Mouse (Mus musculus) midbrain, embryonic 10.5 days (tissue): Measurements from ENCODE around the gene Nemf. TPM values are rescaled to one million over a fixed set of nuclear protein-coding genes. Genes with fewer than 3 reads are reported as not detected.
"Not testable (repeated sequence)": the region's sequence is repeated elsewhere in the genome, so short reads cannot be mapped to it uniquely, and the experiment has no call there.

Experiments used
- DNase-seq: peaks from one replicate; pipeline ENCODE4 v3.0.0-alpha.2; 2017; ENCODE audit warnings: low spot score
- H3K27ac ChIP-seq: fragments of 300-500 bp; sonication (generic); replicated peaks from 2 replicates; pipeline ENCODE4 v1.5.1; 2016; ENCODE audit warnings: mild to moderate bottlenecking
- H3K27me3 ChIP-seq: fragments of 300-500 bp; sonication (generic); 2 replicates; pipeline ENCODE4 v1.6.1; 2016; ENCODE audit warnings: low read depth, mild to moderate bottlenecking; ENCODE audit not compliant: poor library complexity, severe bottlenecking
- H3K36me3 ChIP-seq: fragments of 300-500 bp; sonication (generic); 2 replicates; pipeline ENCODE4 v1.6.1; 2016; ENCODE audit warnings: mild to moderate bottlenecking, moderate library complexity
- H3K4me1 ChIP-seq: fragments of 300-500 bp; sonication (generic); 2 replicates; pipeline ENCODE4 v1.6.1; 2016
- H3K4me3 ChIP-seq: fragments of 300-500 bp; sonication (generic); 2 replicates; pipeline ENCODE4 v1.5.1; 2016; ENCODE audit warnings: mild to moderate bottlenecking, moderate library complexity
- H3K9me3 ChIP-seq: fragments of 300-500 bp; sonication (generic); replicated peaks from 2 replicates; pipeline ENCODE4 v1.6.1; 2016; ENCODE audit warnings: mild to moderate bottlenecking
- WGBS: fragments of 180-500 bp; shearing (Covaris S2); methylation state at CpG from one replicate; pipeline ENCODE4 v1.1.7; 2016; 5-methylcytosine and 5-hydroxymethylcytosine counted together
- polyA plus RNA-seq: library from polyadenylated mRNA; unstranded; fragments of >200 nt; fragmentation: Nextera tagmentation; extraction: Ambion mirVana; gene quantifications from 2 replicates; pipeline ENCODE4 v1.2.1, GENCODE M21; 2016

The Nemf gene
- polyA plus RNA-seq, 1 experiment from 2014 or later: 97.2 TPM

DNA sequence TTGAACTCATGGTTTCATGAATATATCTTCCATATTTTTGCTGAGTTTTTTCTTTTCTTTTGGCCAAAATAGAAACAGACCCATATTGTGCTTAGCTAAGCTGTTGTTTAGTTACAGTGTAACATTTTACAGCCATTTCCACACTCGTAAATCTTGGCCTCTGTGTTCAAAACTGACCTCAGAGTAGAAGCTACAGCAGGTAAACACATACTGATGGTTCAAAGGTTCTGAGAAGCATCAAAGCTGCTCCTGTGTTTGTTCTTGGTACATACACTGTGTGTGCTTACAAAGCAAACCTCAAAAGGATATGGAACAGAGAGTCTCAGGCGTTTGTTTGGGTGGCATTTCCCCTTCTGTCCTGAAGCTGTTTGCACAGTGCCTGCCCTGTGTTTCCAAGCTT, 10.6 kb upstream of the Nemf start:
- no peak for DNase-seq
- no peak overlapping the region for H3K4me3 ChIP-seq
- H3K4me1 ChIP-seq: peaks cover 20% of the 10 kb centered on the region
- WGBS: 83% methylated on average over 2 of the region's 2 CpGs
- no peak overlapping the region for H3K27ac ChIP-seq
- no peaks in the 10 kb centered on the region for H3K36me3 ChIP-seq
- H3K9me3 ChIP-seq: no peaks in the 10 kb centered on the region
- H3K27me3 ChIP-seq: no peaks in the 10 kb centered on the region

DNA sequence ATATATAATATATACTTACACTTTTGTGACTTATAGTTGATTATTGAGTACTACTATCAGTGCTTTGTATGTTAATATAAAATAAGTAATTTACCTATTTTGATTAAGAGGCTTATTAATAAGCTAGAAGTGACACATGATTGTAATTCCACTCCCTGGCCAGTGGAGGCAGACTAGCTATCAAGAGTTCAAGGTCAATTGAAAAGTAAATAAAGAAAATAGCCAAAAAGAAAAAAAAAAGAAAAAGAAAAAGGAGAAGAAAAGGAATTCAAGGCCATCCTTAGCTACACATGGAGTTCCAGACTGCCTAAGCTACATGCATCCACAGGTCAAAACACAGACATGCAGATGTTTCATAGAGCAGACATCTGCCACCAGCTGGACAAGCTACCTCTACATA, 9.5 kb upstream of the Nemf start:
- Histone ChIP-seq H3K4me3 (no peak overlapping the region), H3K9me3 (no peaks in the 10 kb centered on the region), H3K27ac (no peak overlapping the region), H3K27me3 (no peaks in the 10 kb centered on the region), H3K4me1 (peaks cover 29% of the 10 kb centered on the region), H3K36me3 (no peaks in the 10 kb centered on the region)
- no peak for DNase-seq

DNA sequence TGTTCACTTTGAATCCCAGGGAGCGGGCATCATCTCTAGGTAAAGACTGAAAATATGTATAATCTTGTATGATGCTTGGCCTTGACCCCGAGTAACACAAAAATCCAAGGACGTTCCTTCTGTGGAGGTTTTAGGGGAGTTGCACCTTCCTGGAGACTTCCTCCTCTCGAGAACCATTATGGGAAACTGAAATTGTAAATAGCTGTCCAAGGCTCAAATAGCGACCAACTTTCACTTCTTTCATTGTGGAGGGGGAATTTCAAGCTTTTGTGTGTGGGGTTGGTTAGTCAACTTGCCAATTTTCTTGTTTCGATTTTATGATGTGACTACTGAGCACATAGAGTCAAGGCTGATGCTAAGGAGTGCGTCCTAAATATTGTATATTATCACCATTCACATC, 8.8 kb upstream of the Nemf start:
- H3K9me3 ChIP-seq: no peaks in the 10 kb centered on the region
- peaks cover 24% of the 10 kb centered on the region for H3K4me1 ChIP-seq
- no peaks in the 10 kb centered on the region for H3K36me3 ChIP-seq
- no peak for DNase-seq
- WGBS: 78% methylated on average over 7 of the region's 7 CpGs
- no peak overlapping the region for H3K27ac ChIP-seq
- no peaks in the 10 kb centered on the region for H3K27me3 ChIP-seq
- no peak overlapping the region for H3K4me3 ChIP-seq

DNA sequence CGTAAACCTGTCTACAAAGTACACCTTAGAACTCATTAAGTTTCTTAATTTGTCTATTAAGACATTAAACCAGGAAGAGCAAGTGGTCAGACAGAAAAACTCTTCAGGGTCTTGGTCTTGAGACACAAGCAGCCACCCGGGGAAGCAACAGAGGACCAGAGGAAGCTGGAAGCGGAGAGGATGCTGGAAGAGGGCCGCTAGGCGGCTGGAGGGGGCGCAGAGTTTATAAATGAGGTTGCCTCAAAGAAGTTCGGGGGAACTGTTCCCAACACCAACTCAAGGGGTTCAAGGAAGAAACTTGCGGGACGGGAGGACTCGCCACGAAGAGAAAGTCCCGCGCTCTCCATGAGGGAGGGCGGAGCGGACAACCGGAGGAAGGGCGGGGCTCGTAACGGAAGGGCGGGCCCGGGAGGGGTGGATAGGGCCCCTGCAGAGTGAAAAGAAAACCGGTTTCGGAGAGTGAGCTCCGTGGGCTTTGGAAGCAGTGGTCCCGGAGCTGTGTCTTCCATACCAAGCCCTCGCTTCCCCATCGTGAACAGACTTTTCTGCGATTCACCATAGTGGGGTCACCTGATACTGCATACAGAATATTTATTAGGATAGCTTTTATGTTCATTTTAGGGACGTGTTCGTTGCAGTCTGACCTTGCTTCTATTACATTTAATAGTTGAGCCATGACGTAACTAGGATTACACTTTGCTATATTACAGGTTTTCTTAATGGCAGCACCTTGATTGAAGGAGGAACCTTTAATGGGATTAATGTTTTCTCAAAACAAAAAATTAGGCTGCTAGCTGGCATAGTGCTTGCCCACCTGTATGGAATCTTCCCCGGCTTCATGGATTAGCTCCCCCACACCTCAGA, 7.2 kb upstream of the Nemf start:
- Histone ChIP-seq H3K36me3 (no peaks in the 10 kb centered on the region), H3K4me3 (peak overlapping the region; percentile 68), H3K27me3 (no peaks in the 10 kb centered on the region), H3K4me1 (peaks cover 23% of the 10 kb centered on the region), H3K27ac (peak overlapping the region; percentile 89), H3K9me3 (no peaks in the 10 kb centered on the region)
- WGBS: 5% methylated on average over 32 of the region's 32 CpGs
- DNase-seq: peak; percentile 70

DNA sequence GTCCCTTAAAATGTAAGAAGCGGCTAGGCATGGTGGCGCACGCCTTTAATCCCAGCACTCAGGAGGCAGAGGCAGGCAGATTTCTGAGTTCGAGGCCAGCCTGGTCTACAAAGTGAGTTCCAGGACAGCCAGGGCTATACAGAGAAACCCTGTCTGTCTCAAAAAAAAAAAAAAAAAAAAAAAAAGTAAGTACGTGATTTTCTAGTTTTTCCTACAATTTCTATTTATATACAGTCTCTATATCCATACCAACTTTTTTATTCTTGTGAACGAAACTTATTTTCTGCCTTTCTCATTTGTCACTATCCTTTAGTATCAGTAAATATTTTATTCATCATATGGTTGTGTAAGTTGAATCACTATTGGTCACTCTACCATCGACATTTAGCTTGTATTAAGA, 6.1 kb upstream of the Nemf start:
- H3K4me3 ChIP-seq, H3K27me3 ChIP-seq, H3K9me3 ChIP-seq, H3K27ac ChIP-seq, DNase-seq, H3K36me3 ChIP-seq: not testable (repeated sequence)
- 93% methylated on average over 7 of the region's 7 CpGs for WGBS
- H3K4me1 ChIP-seq: peaks cover 23% of the 10 kb centered on the region

DNA sequence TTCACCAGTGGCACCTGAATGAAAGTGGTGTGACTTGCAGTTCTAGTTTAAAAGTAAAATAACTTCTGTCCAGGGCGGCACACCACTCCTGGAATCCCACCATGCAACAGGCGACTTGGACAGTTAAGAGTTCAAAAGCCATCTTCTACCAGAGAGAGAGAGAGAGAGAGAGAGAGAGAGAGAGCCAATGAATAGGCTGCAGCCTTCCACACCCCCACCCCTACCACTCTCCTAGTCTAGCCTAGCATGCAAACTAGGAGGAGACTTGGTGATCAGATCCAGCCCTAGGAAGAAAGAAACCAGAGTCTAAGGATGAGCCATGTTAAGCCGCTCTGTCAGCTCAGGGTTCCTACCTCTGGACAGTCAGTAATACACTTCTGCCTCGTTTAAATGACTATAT, 5.4 kb upstream of the Nemf start:
- Histone ChIP-seq H3K9me3 (no peaks in the 10 kb centered on the region), H3K4me3 (peak overlapping the region; percentile 67), H3K27ac (no peak overlapping the region), H3K36me3 (no peaks in the 10 kb centered on the region), H3K4me1 (peaks cover 23% of the 10 kb centered on the region), H3K27me3 (no peaks in the 10 kb centered on the region)
- 35% methylated on average over 4 of the region's 4 CpGs for WGBS
- peak; percentile 17 for DNase-seq

DNA sequence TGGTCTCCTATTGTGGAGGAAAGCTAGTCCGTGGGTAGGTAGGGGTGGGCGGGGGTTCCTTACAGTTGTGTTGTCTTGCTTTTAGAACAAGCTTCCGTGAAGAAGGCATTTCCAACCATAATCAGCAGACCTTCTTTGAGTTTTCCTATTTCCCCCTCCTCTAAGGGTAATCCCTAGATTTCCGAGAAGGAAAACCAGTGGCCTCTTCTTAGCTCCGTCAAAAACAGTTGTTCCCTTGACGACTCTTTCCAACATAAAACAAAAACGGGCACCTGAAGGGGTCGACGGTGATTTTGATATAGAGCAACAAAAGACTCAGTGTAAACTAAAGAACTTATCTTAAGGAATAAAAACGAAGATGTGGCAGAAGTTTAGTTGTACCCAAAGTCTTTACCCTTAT, 5.0 kb upstream of the Nemf start:
- Histone ChIP-seq H3K36me3 (no peaks in the 10 kb centered on the region), H3K9me3 (no peaks in the 10 kb centered on the region), H3K27ac (peak overlapping the region; percentile 86), H3K4me3 (peak overlapping the region; percentile 67), H3K27me3 (no peaks in the 10 kb centered on the region), H3K4me1 (peaks cover 23% of the 10 kb centered on the region)
- 6% methylated on average over 10 of the region's 10 CpGs for WGBS
- DNase-seq: no peak

DNA sequence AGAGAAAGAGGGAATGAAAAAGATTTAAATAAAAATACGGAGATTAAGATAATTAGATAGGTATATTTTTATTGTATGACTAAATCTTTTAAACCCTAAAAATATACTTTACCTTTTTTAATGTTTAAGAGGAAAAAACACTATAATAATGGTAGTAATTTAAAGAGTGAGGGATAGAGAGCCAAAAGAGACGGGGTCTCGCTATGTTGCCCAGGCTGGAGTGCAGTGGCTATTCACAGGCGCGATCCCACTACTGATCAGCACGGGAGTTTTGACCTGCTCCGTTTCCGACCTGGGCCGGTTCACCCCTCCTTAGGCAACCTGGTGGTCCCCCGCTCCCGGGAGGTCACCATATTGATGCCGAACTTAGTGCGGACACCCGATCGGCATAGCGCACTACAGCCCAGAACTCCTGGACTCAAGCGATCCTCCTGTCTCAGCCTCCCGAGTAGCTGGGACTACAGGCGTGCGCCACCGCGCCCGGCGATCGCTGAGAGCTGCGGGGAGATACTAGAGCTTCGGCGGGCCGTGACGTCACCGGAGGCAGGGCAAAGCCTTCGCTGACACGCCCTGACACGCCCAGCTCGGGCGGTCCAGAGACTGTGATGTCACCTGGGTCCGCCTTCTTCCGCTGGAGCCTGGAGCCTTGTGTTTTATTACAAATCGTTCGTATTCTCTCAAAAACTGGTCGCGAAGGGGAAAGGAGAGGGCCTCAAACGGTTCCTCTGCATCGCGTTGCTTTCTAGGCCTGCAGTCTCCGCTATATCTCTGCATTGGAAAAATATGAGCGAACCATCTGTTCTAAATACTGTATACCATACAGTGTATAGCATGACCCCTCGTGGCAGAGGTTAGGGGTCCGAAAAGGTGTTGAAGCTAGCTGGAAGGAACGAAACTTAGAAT, 4.3 kb upstream of the Nemf start:
- peaks cover 24% of the 10 kb centered on the region for H3K4me1 ChIP-seq
- H3K4me3 ChIP-seq: peak overlapping the region; percentile 67
- H3K27ac ChIP-seq: peak overlapping the region; percentile 86
- DNase-seq: peak; percentile 99
- not testable (repeated sequence) for H3K9me3 ChIP-seq, H3K36me3 ChIP-seq, H3K27me3 ChIP-seq
- WGBS: under 1% methylated on average over 42 of the region's 50 CpGs

DNA sequence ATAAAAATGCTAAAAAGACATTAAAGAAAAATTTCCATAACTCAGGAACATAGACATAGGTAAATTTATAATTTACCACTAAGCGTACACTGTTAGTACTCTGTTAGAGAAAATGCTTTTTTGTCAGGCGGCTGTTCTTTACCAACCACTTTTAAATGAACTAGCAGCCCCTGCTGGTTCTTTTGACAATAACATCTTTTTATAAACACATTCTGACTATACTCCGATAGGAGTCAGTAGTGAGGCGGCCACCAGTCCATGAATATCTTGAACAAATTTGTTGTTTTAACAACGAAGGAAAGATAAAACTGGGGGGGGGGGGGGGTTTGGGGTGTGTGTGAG, 3.7 kb upstream of the Nemf start:
- peaks cover 29% of the 10 kb centered on the region for H3K4me1 ChIP-seq
- no peaks in the 10 kb centered on the region for H3K36me3 ChIP-seq
- WGBS: 19% methylated on average over 5 of the region's 5 CpGs
- H3K27me3 ChIP-seq: no peaks in the 10 kb centered on the region
- peak; percentile 50 for DNase-seq
- H3K27ac ChIP-seq: no peak overlapping the region
- H3K9me3 ChIP-seq: no peaks in the 10 kb centered on the region
- H3K4me3 ChIP-seq: no peak overlapping the region

DNA sequence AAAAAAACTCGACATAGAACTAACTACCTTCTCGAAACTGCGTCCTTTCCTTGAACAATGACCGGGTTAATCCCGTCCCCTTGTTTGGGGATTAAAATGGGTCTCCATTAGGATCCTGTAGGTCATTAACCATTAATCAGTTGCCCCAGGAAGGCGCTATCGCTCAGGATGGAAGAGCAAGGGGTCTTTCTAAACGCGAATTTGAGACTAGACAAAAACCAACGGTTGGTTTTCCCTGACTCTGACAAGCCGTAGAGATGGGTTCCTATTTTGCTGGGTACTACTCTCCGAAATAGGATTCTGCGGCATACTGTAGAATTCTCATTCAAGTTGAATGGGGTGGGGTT, 308 bp upstream of the Nemf start:
- Histone ChIP-seq H3K4me1 (peaks cover 17% of the 10 kb centered on the region), H3K9me3 (no peaks in the 10 kb centered on the region), H3K36me3 (peaks cover 32% of the 10 kb centered on the region), H3K4me3 (peak overlapping the region; percentile 78), H3K27ac (peak overlapping the region; percentile 88), H3K27me3 (no peaks in the 10 kb centered on the region)
- no peak for DNase-seq
- WGBS: 7% methylated on average over 13 of the region's 13 CpGs

DNA sequence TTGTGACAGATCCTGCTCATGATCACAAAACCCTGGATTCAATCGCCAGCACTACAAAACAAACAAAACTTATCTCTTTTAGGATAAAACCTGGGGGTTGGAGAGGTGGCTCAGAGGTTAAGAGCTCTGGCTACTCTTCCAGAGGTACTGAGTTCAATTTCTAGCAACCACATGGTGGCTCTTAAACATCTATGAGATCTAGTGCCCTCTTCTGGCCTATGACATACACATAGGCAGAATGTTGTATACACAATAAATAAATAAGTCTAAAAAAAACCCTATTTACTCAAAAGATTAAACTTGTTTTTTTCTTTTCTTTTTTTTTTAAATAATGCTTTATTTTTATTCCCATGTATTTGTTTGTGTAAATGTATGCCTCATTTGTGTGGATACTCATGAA, 5.3 kb downstream of the Nemf start:
- H3K36me3 ChIP-seq: peaks cover 86% of the 10 kb centered on the region
- H3K27ac ChIP-seq: no peak overlapping the region
- no peaks in the 10 kb centered on the region for H3K9me3 ChIP-seq
- 93% methylated on average over 1 of the region's 1 CpGs for WGBS
- H3K4me1 ChIP-seq: peaks cover 11% of the 10 kb centered on the region
- H3K27me3 ChIP-seq: no peaks in the 10 kb centered on the region
- no peak overlapping the region for H3K4me3 ChIP-seq
- no peak for DNase-seq

DNA sequence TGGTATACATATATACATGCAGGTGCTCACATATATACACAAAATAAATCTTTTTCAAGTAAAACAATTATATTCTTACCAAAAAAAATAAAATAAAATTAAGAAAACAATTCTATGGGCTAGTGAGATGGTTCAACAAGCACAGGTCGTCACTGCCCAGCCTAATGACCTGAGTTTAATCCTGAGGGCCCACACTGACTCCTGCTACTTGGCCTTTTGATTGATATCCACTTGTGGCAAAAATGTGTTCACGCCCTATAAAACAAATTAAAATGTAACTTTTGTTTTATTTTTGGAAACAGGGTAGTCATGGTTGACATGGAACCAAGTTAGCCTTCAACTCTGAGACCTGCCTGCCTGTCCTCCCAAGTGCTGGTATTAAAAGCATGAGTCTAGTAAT, 7.0 kb downstream of the Nemf start:
- Histone ChIP-seq H3K27me3 (no peaks in the 10 kb centered on the region), H3K4me1 (no peaks in the 10 kb centered on the region), H3K4me3 (no peak overlapping the region), H3K27ac (no peak overlapping the region), H3K9me3 (no peaks in the 10 kb centered on the region), H3K36me3 (peaks cover 93% of the 10 kb centered on the region)
- WGBS: 90% methylated on average over 2 of the region's 2 CpGs
- DNase-seq: no peak

DNA sequence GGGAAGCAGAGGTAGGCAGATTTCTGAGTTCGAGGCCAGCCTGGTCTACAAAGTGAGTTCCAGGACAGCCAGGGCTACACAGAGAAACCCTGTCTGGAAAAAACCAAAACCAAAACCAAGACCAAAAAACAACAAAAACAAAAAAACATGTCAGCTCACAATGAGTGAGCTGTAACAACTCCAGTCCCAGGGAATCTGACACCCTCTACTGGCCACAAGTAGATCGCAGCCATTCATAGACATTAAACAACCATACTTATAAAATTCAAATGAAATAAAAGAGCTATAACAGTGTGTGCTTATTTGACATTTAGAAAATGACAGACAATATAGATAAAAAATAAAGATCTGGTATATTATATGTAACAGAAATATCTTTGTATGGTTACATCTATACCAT, 23.4 kb downstream of the Nemf start:
- Histone ChIP-seq H3K36me3 (peaks cover 96% of the 10 kb centered on the region), H3K27ac (no peak overlapping the region), H3K4me3 (no peak overlapping the region), H3K4me1 (no peaks in the 10 kb centered on the region), H3K27me3 (no peaks in the 10 kb centered on the region), H3K9me3 (no peaks in the 10 kb centered on the region)
- DNase-seq: no peak
- 84% methylated on average over 2 of the region's 2 CpGs for WGBS
